In genomic region chr8:114081049-114081756, GRCm38 (mm10) we compare ENCODE assay signal across 8 mouse cellular contexts. TPM values are rescaled to one million over a fixed set of nuclear protein-coding genes. Genes with fewer than 3 reads are reported as not detected.
DNase-seq lines count a peak whose midpoint lies in the region; ATAC-seq and TF ChIP-seq lines count a peak whose summit lies in the region.

No protein-coding gene starts in this region.

- peaks cover 14% of the 10 kb centered on the region for H3K4me1 ChIP-seq in liver, adult 2 months (ENCODE audit: control insufficient read depth, insufficient read depth, low read length)
- H3K4me1 ChIP-seq in neural tube, embryonic 12.5 days = 0 out of 2 replicates have a peak, but pooled peaks cover 6% of the 10 kb centered on the region

- no peaks in the 10 kb centered on the region for H3K27me3 ChIP-seq in liver, adult 2 months (ENCODE audit: control insufficient read depth, insufficient read depth, low read length)
- no peaks in the 10 kb centered on the region for H3K27me3 ChIP-seq in neural tube, embryonic 12.5 days (replicated peaks)

- peak; percentile 80 for ATAC-seq in neural tube, embryonic 12.5 days (ENCODE audit: low FRiP score, low read depth)

- no peak overlapping the region; the same call in 1 of the 2 replicates for H3K9ac ChIP-seq in liver, adult 2 months (ENCODE audit: low read depth, low read length)
- no peak overlapping the region for H3K9ac ChIP-seq in neural tube, embryonic 12.5 days

- H3K4me2 ChIP-seq in neural tube, embryonic 12.5 days (replicated peaks) = 0 out of 2 replicates have a peak overlapping the region, but pooled peaks have one; percentile 3

- peaks cover 2% of the 10 kb centered on the region; the same call in 1 of the 2 replicates for H3K36me3 ChIP-seq in liver, adult 2 months (ENCODE audit: control insufficient read depth, insufficient read depth, low read length)
- no peaks in the 10 kb centered on the region for H3K36me3 ChIP-seq in neural tube, embryonic 12.5 days

- TF ChIP-seq CTCF in liver, adult 2 months (IDR thresholded peaks at IDR 0.05; ENCODE audit: low read depth, low read length) = peak; percentile 49; the same call in 1 of the 2 replicates

- 18% methylated on average over 10 of the region's 10 CpGs for WGBS in liver, adult 2 months
- 11% methylated on average over 10 of the region's 10 CpGs for WGBS in neural tube, embryonic 12.5 days

- H3K4me3 ChIP-seq in liver, adult 2 months (ENCODE audit: insufficient read depth, low read depth, low read length) = no peak overlapping the region
- no peak overlapping the region for H3K4me3 ChIP-seq in neural tube, embryonic 12.5 days

- H3K27ac ChIP-seq in liver, adult 2 months (replicated peaks; ENCODE audit: insufficient read depth, low read depth, low read length) = no peak overlapping the region; the same call in 1 of the 2 replicates
- no peak overlapping the region for H3K27ac ChIP-seq in neural tube, embryonic 12.5 days

- H3K79me2 ChIP-seq in liver, adult 2 months (ENCODE audit: control insufficient read depth, insufficient read depth, low read length) = no peaks in the 10 kb centered on the region

- DNase-seq in 416B (ENCODE audit: low read depth) = peak; percentile 77
- DNase-seq in Muller cell, postnatal 12 days (ENCODE audit: inconsistent ontology term) = peak; percentile 69
- DNase-seq in cerebellum, postnatal 10 days = peak; percentile 84 to 86
- DNase-seq in gastrocnemius, postnatal 10 days = peak; percentile 29
- DNase-seq in kidney, adult 9 months = peak; percentile 39
- peak; percentile 41 for DNase-seq in liver, adult 2 months (ENCODE audit: extremely low read depth, low read depth, low spot score)
- DNase-seq in urinary bladder, postnatal 36 days (ENCODE audit: low spot score in 2 of 2) = peak; percentile 5 to 17

- H3K9me3 ChIP-seq in neural tube, embryonic 12.5 days = no peaks in the 10 kb centered on the region

- TF ChIP-seq POLR2A in liver, adult 2 months (IDR thresholded peaks at IDR 0.05; ENCODE audit: extremely low read depth, insufficient read depth, low read length) = no peak

RNA-seq across cellular contexts. Expression of gene Nudt7, which starts 52.2 kb away (rescaled TPM):
- total RNA-seq in gastrocnemius, postnatal 10 days (2021) = 10 to 100 TPM; 20.3 to 20.5 TPM
- 221 and 394 TPM in 2 replicates for total RNA-seq in liver, adult 2 months (2014; rRNA removed)
- polyA plus RNA-seq in liver, adult 2 months (2012; rRNA removed) = 233 and 293 TPM in 2 replicates
- 8.0 and 9.9 TPM in 2 replicates for polyA plus RNA-seq in neural tube, embryonic 12.5 days (2016; fragmentation: Nextera tagmentation; extraction: Ambion mirVana)

Comparison
In these comparisons a context has a peak if more than half of its experiments do, and no peak if none do; other contexts are left out.
1. DNase-seq: peak in every context shown above with its lines; median percentile 85 in cerebellum, postnatal 10 days; 77 in 416B; 69 in Muller cell, postnatal 12 days; 41 in liver, adult 2 months; 39 in kidney, adult 9 months; 29 in gastrocnemius, postnatal 10 days; 11 in urinary bladder, postnatal 36 days.
2. RNA of gene Nudt7, which starts 52.2 kb away (total RNA-seq): 221 to 394 TPM in liver, adult 2 months; 20.3 to 20.5 TPM in gastrocnemius, postnatal 10 days; every median in the first group is over 10 times any median in the second.